Mouse (Mus musculus) brown adipose tissue, adult 24 weeks (tissue): Measurements from ENCODE around the gene Pif1. TPM values are rescaled to one million over a fixed set of nuclear protein-coding genes. Genes with fewer than 3 reads are reported as not detected.
A peak's percentile ranks its signal among the peaks of the same experiment; 100 is the strongest.

Experiments
- H3K27ac ChIP-seq: fragments of 200-500 bp; replicated peaks from 2 replicates; pipeline ENCODE4 v1.5.1; 2012; ENCODE audit warnings: low read depth, mild to moderate bottlenecking, low read length
- H3K4me1 ChIP-seq: fragments of 200-500 bp; 2 replicates; pipeline ENCODE4 v1.6.1; 2012; ENCODE audit warnings: low read length, mixed read lengths; ENCODE audit not compliant: control insufficient read depth, insufficient read depth, insufficient read length
- H3K4me3 ChIP-seq: fragments of 200-500 bp; 2 replicates; pipeline ENCODE4 v1.5.1; 2012; ENCODE audit warnings: low read depth, mild to moderate bottlenecking, low read length, moderate library complexity; ENCODE audit not compliant: insufficient read depth
- polyA plus RNA-seq: library from polyadenylated mRNA; stranded (reverse); fragments of >200 nt; gene quantifications from 2 replicates; pipeline ENCODE4 v1.2.4, GENCODE M21; 2012; ENCODE audit not compliant: missing spikeins, insufficient read depth, insufficient read length

The Pif1 gene
- polyA plus RNA-seq, 1 experiment: not detected

DNA sequence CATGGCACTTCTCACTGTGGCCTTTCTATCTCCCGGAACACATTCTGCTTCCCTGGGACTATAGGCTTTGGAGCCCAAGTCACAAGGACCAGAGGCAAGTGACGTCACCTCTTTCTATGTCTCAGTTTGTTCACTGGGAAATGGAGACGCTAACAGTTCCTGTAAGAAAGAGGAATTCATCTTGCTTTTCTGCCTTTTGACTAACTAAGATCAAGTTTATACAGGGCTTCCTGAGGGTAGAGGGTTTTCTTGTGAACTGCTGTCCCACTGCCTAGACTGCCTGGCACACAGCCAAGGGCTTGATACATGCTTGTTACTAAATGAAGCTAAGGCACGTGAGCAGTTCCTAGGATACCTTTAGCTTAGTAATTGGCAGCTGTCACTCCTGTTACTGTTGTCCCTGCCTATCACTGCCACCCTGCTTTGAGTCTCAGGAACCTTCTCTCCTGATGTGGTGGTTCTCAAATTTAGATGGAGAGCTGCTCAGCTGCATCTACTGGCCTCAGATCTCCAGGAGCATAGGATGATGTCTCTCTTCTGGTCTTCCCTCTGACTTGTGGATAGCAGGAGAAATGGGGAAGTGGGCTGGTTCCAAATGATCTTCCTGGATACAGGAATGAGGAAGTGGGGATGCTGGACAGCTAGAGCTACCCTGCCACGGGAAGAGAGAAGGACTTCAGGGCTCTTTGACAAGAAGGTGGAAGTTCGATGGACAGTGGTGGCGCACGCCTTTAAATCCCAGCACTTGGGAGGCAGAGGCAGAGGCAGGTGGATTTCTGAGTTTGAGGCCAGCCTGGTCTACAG is 11.4 kb upstream of the Pif1 start:
- H3K4me1 ChIP-seq: 0 out of 2 replicates have a peak, but pooled peaks cover 2% of the 10 kb centered on the region
- 0 out of 2 replicates have a peak overlapping the region, but pooled peaks have one; percentile 1 for H3K27ac ChIP-seq
- H3K4me3 ChIP-seq: no peak overlapping the region

DNA sequence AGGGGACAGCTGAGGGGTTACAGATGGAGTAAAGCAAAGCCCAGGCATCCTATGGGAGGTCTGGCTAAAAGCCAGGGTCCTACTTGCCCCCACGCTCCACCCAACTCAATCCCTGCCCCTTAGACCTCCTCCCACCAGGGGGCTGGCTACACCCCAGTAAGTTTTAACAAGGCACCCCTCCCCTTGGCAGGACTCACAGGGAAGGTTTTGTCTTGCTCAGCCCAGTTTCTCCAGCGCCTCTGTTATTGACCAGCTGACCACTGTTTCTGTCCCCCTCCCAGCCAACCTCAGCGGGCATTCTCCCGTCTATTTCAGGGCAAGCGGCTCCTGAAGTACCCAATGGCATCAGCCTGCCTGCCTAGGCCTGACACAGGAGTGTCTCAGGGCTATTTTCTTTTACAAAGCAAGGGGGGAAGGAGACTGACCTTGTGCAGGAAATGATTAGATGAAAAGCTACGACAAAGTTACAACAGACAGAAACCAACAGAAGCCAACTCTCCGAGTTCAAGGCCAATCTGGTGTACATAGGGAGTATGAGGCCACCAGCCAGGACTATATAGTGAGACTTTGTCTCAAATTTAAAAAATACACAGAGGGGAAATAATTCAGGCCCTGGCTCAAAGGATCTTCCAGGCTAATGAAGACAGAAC is 10.0 kb upstream of the Pif1 start:
- Histone ChIP-seq H3K4me1 (0 out of 2 replicates have a peak, but pooled peaks cover 2% of the 10 kb centered on the region), H3K27ac (peak overlapping the region; percentile 97), H3K4me3 (peak overlapping the region; percentile 92)

GRCm38 (mm10) chr9:65577511-65578196 is 9.3 kb upstream of the Pif1 start:
- Histone ChIP-seq H3K4me1 (0 out of 2 replicates have a peak, but pooled peaks cover 2% of the 10 kb centered on the region), H3K4me3 (peak overlapping the region; percentile 92), H3K27ac (peak overlapping the region; percentile 97)

- Histone ChIP-seq H3K27ac (peak overlapping the region; percentile 97), H3K4me1 (0 out of 2 replicates have a peak, but pooled peaks cover 2% of the 10 kb centered on the region), H3K4me3 (peak overlapping the region; percentile 92)
Observed at GRCm38 (mm10) chr9:65578801-65579249, 8.1 kb upstream of the Pif1 start.

GRCm38 (mm10) chr9:65579781-65580371 is 7.1 kb upstream of the Pif1 start, which contains the start of gene Plekho2:
Gene Plekho2 (minus strand): TSS chr9:65580040.
- peak within 1 kb of the TSS; percentile 92 for H3K4me3 ChIP-seq
- H3K4me1 ChIP-seq: 0 out of 2 replicates have a peak, but pooled peaks cover 2% of the 10 kb centered on the region
- peak within 1 kb of the TSS; percentile 97 for H3K27ac ChIP-seq

DNA sequence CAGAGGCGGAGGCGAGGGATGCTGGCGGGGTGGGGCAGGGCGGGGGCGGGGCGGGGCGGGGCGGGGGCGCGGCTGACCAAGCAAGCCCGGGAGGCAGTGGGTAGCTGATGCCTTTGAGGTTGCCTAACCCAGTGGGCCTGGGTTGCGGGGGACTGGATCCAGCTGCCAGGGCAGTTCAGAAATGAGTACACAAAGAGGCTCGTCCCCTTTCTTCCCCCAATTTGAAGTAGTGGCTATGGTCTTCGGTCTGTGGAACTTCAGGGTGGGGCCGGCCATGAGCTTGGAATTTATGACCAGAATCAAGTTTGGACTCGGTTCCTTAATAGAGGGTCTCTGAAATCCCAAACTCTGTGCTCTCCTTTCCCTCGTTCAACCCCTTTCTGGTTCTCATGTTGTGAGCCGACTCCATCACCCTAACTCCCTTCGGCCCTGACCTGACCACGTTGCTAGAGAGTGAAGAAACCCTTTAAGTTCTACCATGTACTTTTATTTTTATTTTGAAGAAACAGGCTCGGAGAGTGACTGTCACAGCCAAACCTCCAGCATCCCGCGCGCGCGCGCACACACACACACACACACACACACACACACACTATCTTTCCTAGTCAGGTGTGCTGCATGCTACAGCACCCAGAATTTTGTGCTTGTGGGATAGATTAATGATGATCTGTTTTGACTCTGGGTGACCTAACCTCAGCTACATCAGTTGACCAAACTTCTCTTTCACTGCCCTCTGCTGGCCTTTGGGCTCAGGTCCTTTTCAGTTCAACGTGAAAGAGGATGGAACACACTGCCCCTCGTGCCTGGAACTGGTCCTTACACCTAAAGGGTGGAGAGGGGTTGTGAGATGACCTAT is 6.3 kb upstream of the Pif1 start:
- H3K4me3 ChIP-seq: peak overlapping the region; percentile 62
- peak overlapping the region; percentile 82 for H3K27ac ChIP-seq
- H3K4me1 ChIP-seq: 0 out of 2 replicates have a peak, but pooled peaks cover 2% of the 10 kb centered on the region

DNA sequence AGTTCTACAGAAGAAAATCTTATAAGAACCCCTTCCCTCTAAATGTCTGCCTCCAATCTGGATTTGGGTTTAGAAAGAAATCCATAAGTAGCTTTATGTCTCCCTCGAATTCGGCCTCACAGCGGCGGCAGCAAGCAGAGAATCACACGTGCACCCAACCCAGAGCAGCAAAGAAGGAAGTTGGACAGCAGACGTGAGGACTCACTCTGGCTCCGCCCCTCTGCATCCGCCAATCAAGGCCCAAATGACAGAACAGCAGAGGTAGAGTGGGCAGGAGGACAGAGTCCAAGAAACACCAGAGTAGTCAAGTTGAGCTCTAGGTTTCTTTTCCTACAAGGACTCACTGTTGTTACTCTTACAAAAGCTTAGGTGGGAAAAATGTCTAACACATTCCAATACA is 3.9 kb upstream of the Pif1 start:
- no peak overlapping the region for H3K4me3 ChIP-seq
- H3K4me1 ChIP-seq: peaks cover 6% of the 10 kb centered on the region; the same call in 1 of the 2 replicates
- H3K27ac ChIP-seq: no peak overlapping the region

DNA sequence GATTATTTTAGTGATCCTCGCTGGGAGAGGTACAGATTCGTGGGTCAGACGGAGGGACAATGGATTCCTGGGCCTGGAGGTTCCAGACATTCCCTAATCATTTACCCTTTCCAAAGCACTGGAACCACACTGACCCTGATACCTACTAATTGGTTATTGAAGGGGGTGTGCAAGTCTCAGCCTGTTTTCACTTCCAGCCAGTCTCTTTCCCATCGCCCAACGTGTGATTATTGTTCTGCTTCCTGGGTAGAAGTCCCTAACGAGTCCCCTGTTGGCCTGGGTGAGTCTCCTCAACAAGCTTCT is 261 bp downstream of the Pif1 start:
- Histone ChIP-seq H3K27ac (no peak overlapping the region), H3K4me3 (peak overlapping the region; percentile 55), H3K4me1 (peaks cover 8% of the 10 kb centered on the region)

DNA sequence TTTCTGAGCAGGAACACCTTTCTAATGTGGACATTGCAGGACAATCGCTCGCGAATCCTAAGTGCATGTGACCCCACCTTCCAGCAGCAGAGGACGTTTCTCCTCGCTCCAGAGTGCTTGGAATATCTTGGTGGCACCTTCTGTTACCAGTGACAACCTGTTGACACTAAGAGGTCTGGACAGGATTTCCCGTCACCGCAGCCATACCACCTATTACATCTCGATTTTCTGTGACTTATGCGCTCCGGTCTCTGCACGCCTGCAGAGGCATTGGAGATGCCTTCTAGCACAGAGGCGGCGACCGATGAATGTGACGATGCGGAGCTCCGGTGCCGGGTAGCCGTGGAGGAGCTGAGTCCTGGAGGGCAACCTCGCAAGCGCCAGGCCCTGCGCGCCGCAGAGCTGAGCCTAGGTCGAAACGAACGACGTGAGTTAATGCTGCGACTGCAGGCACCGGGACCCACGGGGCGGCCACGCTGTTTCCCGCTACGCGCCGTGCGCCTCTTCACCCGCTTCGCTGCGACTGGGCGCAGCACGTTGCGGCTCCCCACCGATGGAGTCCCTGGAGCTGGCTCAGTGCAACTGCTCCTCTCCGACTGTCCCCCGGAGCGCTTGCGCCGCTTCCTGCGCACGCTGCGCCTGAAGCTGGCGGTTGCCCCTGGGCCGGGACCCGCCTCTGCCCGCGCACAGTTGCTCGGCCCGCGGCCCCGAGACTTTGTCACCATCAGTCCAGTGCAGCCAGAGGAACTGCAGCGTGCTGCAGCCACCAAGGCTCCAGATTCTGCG is 806 bp downstream of the Pif1 start:
- Histone ChIP-seq H3K4me1 (peaks cover 8% of the 10 kb centered on the region), H3K27ac (no peak overlapping the region), H3K4me3 (peak overlapping the region; percentile 55)

DNA sequence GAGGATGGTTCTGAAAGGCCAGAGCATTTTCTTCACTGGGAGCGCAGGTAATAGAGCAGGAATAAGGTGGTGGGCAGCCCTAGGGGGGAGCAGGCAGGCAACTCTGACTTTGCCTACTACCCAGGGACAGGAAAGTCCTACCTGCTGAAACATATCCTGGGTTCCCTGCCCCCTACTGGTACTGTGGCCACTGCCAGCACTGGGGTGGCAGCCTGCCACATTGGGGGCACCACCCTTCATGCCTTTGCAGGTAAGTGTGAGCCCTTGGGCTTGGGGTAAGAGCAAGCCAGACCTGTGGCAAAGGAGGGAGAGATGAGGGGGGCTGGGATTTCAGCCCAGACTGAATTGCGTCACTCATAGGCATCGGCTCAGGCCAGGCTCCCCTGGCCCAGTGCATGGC is 2.1 kb downstream of the Pif1 start:
- H3K4me3 ChIP-seq: no peak overlapping the region
- peaks cover 8% of the 10 kb centered on the region for H3K4me1 ChIP-seq
- no peak overlapping the region for H3K27ac ChIP-seq

DNA sequence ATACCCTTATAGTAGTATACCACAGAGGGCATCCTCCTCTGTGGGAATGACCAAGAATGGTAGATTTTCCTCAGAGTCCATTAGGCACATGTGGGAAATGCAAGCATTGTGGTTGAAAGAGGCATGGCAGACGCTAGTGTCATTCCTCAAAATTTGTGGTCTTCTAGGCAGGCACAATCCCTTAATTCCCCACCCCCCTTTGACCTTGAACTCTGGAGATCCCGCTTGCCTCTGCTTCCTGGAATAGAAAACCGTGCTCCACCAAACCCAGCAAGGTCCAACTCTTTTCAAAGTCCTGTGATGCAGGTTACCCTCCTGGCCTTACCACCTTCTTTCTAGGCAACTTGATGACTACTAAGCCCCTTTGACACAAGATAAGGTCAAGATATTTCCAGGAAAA is 5.8 kb downstream of the Pif1 start:
- H3K4me1 ChIP-seq: peaks cover 3% of the 10 kb centered on the region; the same call in 1 of the 2 replicates
- H3K4me3 ChIP-seq: no peak overlapping the region
- no peak overlapping the region for H3K27ac ChIP-seq

DNA sequence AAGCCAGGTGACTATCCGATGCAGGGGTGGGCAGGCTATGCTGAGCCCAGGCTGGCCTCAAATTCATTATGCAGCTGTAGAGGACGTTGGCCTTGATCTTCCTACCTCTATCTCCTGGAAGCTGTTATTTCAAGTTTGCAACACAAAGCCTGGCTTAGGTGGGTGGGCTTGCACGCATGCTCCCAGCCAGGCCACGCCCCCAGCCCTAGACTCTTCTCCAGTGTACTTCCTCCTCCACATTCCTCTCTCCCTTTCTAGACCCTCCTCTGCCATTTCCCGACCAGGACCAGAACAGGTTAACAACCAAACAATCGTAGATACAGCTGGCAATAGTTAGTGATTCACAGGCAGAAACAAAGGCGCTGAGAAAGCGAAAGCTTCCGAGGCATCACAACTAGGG is 6.6 kb downstream of the Pif1 start:
- H3K4me3 ChIP-seq: no peak overlapping the region
- H3K27ac ChIP-seq: no peak overlapping the region
- no peaks in the 10 kb centered on the region for H3K4me1 ChIP-seq

- Histone ChIP-seq H3K4me3 (no peak overlapping the region), H3K27ac (no peak overlapping the region), H3K4me1 (no peaks in the 10 kb centered on the region)
Observed at GRCm38 (mm10) chr9:65598765-65599249, 11.8 kb downstream of the Pif1 start.
